Mouse (Mus musculus): Measurements from ENCODE around the gene Klf2. TPM values are rescaled to one million over a fixed set of nuclear protein-coding genes. Genes with fewer than 3 reads are reported as not detected.

Klf2 gene
- polyA plus RNA-seq, 1 experiment from 2014 or later: 10.3 TPM

DNA sequence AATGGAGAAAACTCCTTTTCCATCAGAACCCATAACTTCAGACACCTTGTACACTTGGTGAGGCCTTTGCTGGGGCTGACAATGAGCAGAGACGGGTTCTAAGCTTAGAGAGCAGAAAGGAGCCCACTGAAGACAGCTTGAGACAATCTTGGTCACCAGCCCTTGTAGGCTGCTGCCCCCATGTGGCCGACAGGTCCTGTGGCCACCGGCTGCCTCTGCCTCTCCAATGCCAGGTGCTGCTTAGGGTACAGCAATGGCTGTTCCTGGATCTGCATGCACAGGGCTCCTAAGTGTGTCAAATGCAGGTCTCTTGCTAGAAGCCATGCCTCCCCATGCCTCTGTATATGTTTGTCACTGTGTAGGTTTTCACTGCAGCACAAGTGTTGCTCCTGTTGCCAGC lies 47.0 kb downstream of the Klf2 start:
- Histone ChIP-seq H3K4me3 (no peak overlapping the region), H3K27ac (no peak overlapping the region), H3K9ac (no peak overlapping the region), H3K27me3 (replicated peaks) (no peaks in the 10 kb centered on the region), H3K4me1 (no peaks in the 10 kb centered on the region), H3K36me3 (peaks cover 94% of the 10 kb centered on the region), H3K4me2 (replicated peaks) (no peak overlapping the region), H3K9me3 (no peaks in the 10 kb centered on the region)
- peak; percentile 68 for ATAC-seq (ENCODE audit: low FRiP score, low read depth)
- WGBS: 31% methylated on average over 3 of the region's 3 CpGs

- no peak for ATAC-seq (ENCODE audit: low FRiP score, low read depth)
- 98% methylated on average over 2 of the region's 2 CpGs for WGBS
These were observed 47.6 kb downstream of the Klf2 start for GRCm38 (mm10) chr8:72366435-72366834.

More at GRCm38 (mm10) chr8:72366435-72366834, 47.6 kb downstream of the Klf2 start:
- no peaks in the 10 kb centered on the region for H3K4me1 ChIP-seq
- no peak overlapping the region for H3K27ac ChIP-seq
- H3K27me3 ChIP-seq (replicated peaks): no peaks in the 10 kb centered on the region
- H3K4me2 ChIP-seq (replicated peaks): no peak overlapping the region
- H3K9me3 ChIP-seq: no peaks in the 10 kb centered on the region
- H3K36me3 ChIP-seq: peaks cover 95% of the 10 kb centered on the region
- H3K4me3 ChIP-seq: no peak overlapping the region
- H3K9ac ChIP-seq: no peak overlapping the region

Other genes starting within 250 kb of the Klf2 start
- gene Olfr373, start 235.9 kb upstream of the Klf2 start, polyA plus RNA-seq (2016; fragmentation: Nextera tagmentation; extraction: Ambion mirVana): not detected in 2 replicates
- gene Olfr374, start 212.0 kb upstream of the Klf2 start, polyA plus RNA-seq (2016; fragmentation: Nextera tagmentation; extraction: Ambion mirVana): 0.15 TPM in 1 of 2 replicates, not detected in the other
- gene Tpm4, start 184.1 kb upstream of the Klf2 start, polyA plus RNA-seq (2016; fragmentation: Nextera tagmentation; extraction: Ambion mirVana): 377 and 417 TPM in 2 replicates
- 113 and 114 TPM in 2 replicates for gene Rab8a, start 157.8 kb upstream of the Klf2 start, polyA plus RNA-seq (2016; fragmentation: Nextera tagmentation; extraction: Ambion mirVana)
- gene Hsh2d, start 129.4 kb upstream of the Klf2 start, polyA plus RNA-seq (2016; fragmentation: Nextera tagmentation; extraction: Ambion mirVana): 0.22 TPM in 1 of 2 replicates, not detected in the other
- gene Cib3, start 106.2 kb upstream of the Klf2 start, polyA plus RNA-seq (2016; fragmentation: Nextera tagmentation; extraction: Ambion mirVana): not detected in 2 replicates
- not detected in 2 replicates for gene Gm11034, start 105.4 kb upstream of the Klf2 start, polyA plus RNA-seq (2016; fragmentation: Nextera tagmentation; extraction: Ambion mirVana)
- 83.4 and 88.8 TPM in 2 replicates for gene Fam32a, start 99.3 kb upstream of the Klf2 start, polyA plus RNA-seq (2016; fragmentation: Nextera tagmentation; extraction: Ambion mirVana)
- 206 and 207 TPM in 2 replicates for gene Ap1m1, start 79.0 kb upstream of the Klf2 start, polyA plus RNA-seq (2016; fragmentation: Nextera tagmentation; extraction: Ambion mirVana)
- 21.4 and 25.2 TPM in 2 replicates for gene Gm10282, start 13.8 kb upstream of the Klf2 start, polyA plus RNA-seq (2016; fragmentation: Nextera tagmentation; extraction: Ambion mirVana)
- gene Eps15l1, start 102.4 kb downstream of the Klf2 start, polyA plus RNA-seq (2016; fragmentation: Nextera tagmentation; extraction: Ambion mirVana): 69.6 and 74.0 TPM in 2 replicates
- gene Calr3, start 124.8 kb downstream of the Klf2 start, polyA plus RNA-seq (2016; fragmentation: Nextera tagmentation; extraction: Ambion mirVana): 0.66 and 1.1 TPM in 2 replicates
- gene 1700030K09Rik, start 124.8 kb downstream of the Klf2 start, polyA plus RNA-seq (2016; fragmentation: Nextera tagmentation; extraction: Ambion mirVana): 15.4 and 16.7 TPM in 2 replicates
- gene Cherp, start 156.2 kb downstream of the Klf2 start, polyA plus RNA-seq (2016; fragmentation: Nextera tagmentation; extraction: Ambion mirVana): 59.4 and 73.2 TPM in 2 replicates
- gene Slc35e1, start 173.6 kb downstream of the Klf2 start, polyA plus RNA-seq (2016; fragmentation: Nextera tagmentation; extraction: Ambion mirVana): 22.3 and 22.6 TPM in 2 replicates
- gene Med26, start 229.2 kb downstream of the Klf2 start, polyA plus RNA-seq (2016; fragmentation: Nextera tagmentation; extraction: Ambion mirVana): 18.8 and 19.6 TPM in 2 replicates

Measured in neural tube, embryonic 12.5 days (tissue).